Mouse (Mus musculus): ENCODE results near the gene Gjb1.

DNA sequence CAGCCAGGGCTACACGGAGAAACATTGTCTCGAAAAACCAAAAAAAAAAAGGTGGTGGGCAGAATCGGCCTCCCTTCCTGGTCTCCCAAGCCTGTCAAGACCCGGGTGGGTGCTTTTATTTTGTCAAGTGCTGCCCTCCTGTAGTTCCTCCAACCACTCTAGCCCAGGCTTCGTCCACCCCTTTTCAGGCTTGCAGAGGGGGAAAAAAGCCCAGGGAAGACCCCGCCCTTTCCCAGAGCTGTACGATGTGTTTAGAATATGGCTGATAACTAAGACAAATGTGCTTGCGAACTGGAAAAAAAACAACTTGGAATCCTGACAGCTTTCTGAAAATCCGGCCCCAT lies 44.2 kb upstream of the Gjb1 start:
- TF ChIP-seq CTCF (IDR thresholded peaks at IDR 0.05; ENCODE audit: low read depth, low read length) (no peak), POLR2A (IDR thresholded peaks at IDR 0.05; ENCODE audit: insufficient read depth, low read length) (no peak), EP300 (IDR thresholded peaks at IDR 0.05; ENCODE audit: insufficient read depth, low read depth, low read length) (no peak)
